Mouse (Mus musculus) forebrain, embryonic 12.5 days (tissue): ENCODE results near the gene Slc37a1. TPM values are rescaled to one million over a fixed set of nuclear protein-coding genes. Genes with fewer than 3 reads are reported as not detected.

ENCODE experiments used
- polyA plus RNA-seq: library from polyadenylated mRNA; unstranded; fragments of >200 nt; fragmentation: Nextera tagmentation; extraction: Ambion mirVana; gene quantifications from 2 replicates; pipeline ENCODE4 v1.2.1, GENCODE M21; 2016

Gene Slc37a1
- polyA plus RNA-seq, 1 experiment from 2014 or later: 9.4 TPM

Other genes with a start within 250 kb of the Slc37a1 start
- 16.2 and 16.5 TPM in 2 replicates for gene Abcg1, start 229.1 kb upstream of the Slc37a1 start, polyA plus RNA-seq
- gene Tff3, start 157.1 kb upstream of the Slc37a1 start, polyA plus RNA-seq: 0.88 TPM in 1 of 2 replicates, not detected in the other
- not detected in 2 replicates for gene Tff2, start 142.5 kb upstream of the Slc37a1 start, polyA plus RNA-seq
- not detected in 2 replicates for gene Tff1, start 121.5 kb upstream of the Slc37a1 start, polyA plus RNA-seq
- not detected in 2 replicates for gene Tmprss3, start 87.8 kb upstream of the Slc37a1 start, polyA plus RNA-seq
- gene Ubash3a, start 78.9 kb upstream of the Slc37a1 start, polyA plus RNA-seq: 0.10 and 0.29 TPM in 2 replicates
- 2.6 and 3.8 TPM in 2 replicates for gene Rsph1, start 9.4 kb upstream of the Slc37a1 start, polyA plus RNA-seq
- gene Pde9a, start 99.4 kb downstream of the Slc37a1 start, polyA plus RNA-seq: 34.7 and 36.7 TPM in 2 replicates
- gene Wdr4, start 233.2 kb downstream of the Slc37a1 start, polyA plus RNA-seq: 43.2 and 45.6 TPM in 2 replicates
- gene Ndufv3, start 233.3 kb downstream of the Slc37a1 start, polyA plus RNA-seq: 248 TPM in 2 replicates